Mouse (Mus musculus): ENCODE measurements around the gene Tmem37.

The Tmem37 gene

GRCm38 (mm10) chr1:120057674-120058430, 16.0 kb downstream of the Tmem37 start:
- DNase-seq (ENCODE audit: low read depth, low spot score), result no peak

- no peak for DNase-seq (ENCODE audit: low read depth, low spot score)
Measured at GRCm38 (mm10) chr1:120057044-120057443, 16.8 kb downstream of the Tmem37 start.

GRCm38 (mm10) chr1:120056236-120056635, 17.6 kb downstream of the Tmem37 start:
- no peak for DNase-seq (ENCODE audit: low read depth, low spot score)

GRCm38 (mm10) chr1:120055475-120055874, 18.4 kb downstream of the Tmem37 start:
- DNase-seq (ENCODE audit: low read depth, low spot score), result peak; percentile 50

GRCm38 (mm10) chr1:120054997-120055396, 18.9 kb downstream of the Tmem37 start:
- DNase-seq (ENCODE audit: low read depth, low spot score), result no peak

GRCm38 (mm10) chr1:120051070-120051469, 22.8 kb downstream of the Tmem37 start:
- no peak for DNase-seq (ENCODE audit: low read depth, low spot score)

GRCm38 (mm10) chr1:120047325-120047724, 26.5 kb downstream of the Tmem37 start:
- no peak for DNase-seq (ENCODE audit: low read depth, low spot score)

GRCm38 (mm10) chr1:120044584-120044983, 29.3 kb downstream of the Tmem37 start:
- DNase-seq (ENCODE audit: low read depth, low spot score), result no peak

- no peak for DNase-seq (ENCODE audit: low read depth, low spot score)
Measured at GRCm38 (mm10) chr1:120042421-120042820, 31.5 kb downstream of the Tmem37 start.

GRCm38 (mm10) chr1:120038594-120038993, 35.3 kb downstream of the Tmem37 start:
- peak; percentile 8 for DNase-seq (ENCODE audit: low read depth, low spot score)

GRCm38 (mm10) chr1:120037021-120037683, 36.7 kb downstream of the Tmem37 start:
- DNase-seq (ENCODE audit: low read depth, low spot score), result no peak

- DNase-seq (ENCODE audit: low read depth, low spot score), result no peak
Measured at GRCm38 (mm10) chr1:120035456-120036034, 38.3 kb downstream of the Tmem37 start.

- DNase-seq (ENCODE audit: low read depth, low spot score), result no peak
Measured at GRCm38 (mm10) chr1:120034793-120035192, 39.1 kb downstream of the Tmem37 start.

- DNase-seq (ENCODE audit: low read depth, low spot score), result no peak
Measured at GRCm38 (mm10) chr1:120033469-120033854, 40.4 kb downstream of the Tmem37 start.

- DNase-seq (ENCODE audit: low read depth, low spot score), result peak; percentile 80
Measured at GRCm38 (mm10) chr1:120032804-120033468, 40.9 kb downstream of the Tmem37 start.

- DNase-seq (ENCODE audit: low read depth, low spot score), result no peak
Measured at GRCm38 (mm10) chr1:120030474-120030873, 43.4 kb downstream of the Tmem37 start.

- DNase-seq (ENCODE audit: low read depth, low spot score), result no peak
Measured at GRCm38 (mm10) chr1:120027693-120028092, 46.2 kb downstream of the Tmem37 start.

- DNase-seq (ENCODE audit: low read depth, low spot score), result no peak
Measured at GRCm38 (mm10) chr1:120025050-120025439, 48.8 kb downstream of the Tmem37 start.

GRCm38 (mm10) chr1:120024331-120025049, 49.4 kb downstream of the Tmem37 start:
- DNase-seq (ENCODE audit: low read depth, low spot score), result no peak

GRCm38 (mm10) chr1:120021951-120022350, 51.9 kb downstream of the Tmem37 start:
- DNase-seq (ENCODE audit: low read depth, low spot score), result no peak

- DNase-seq (ENCODE audit: low read depth, low spot score), result peak; percentile 55
Measured at GRCm38 (mm10) chr1:120020322-120020897, 53.5 kb downstream of the Tmem37 start.

Measured in A20 (cell line).